Mouse (Mus musculus): Measurements from ENCODE around the gene Kit.

DNA sequence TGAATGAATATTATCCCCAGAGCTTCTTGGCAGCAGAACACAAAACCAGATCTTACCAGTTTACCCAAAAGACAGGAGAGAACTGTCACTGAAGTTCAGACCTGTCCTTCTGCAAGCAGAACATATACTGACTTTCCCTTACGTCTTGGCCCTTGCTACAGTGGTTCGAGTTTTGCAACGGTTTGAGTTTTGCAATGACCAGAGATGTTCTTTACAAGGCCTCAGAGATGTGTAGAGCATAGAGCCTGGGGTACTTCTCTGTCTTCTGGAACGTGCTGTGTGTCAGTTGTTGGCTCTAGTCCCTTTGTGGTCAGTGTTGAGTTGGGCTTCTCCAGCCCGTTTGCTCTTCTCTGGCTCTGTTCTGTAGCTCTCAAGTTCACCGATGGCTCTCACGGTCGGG is 40.9 kb downstream of the Kit start:
- TF ChIP-seq CTCF (IDR thresholded peaks at IDR 0.05; ENCODE audit: low read depth, low read length) (no peak), TAL1 (conservative IDR thresholded peaks at IDR 0.05; ENCODE audit: low read depth, low read length) (no peak), GATA1 (IDR thresholded peaks at IDR 0.05; ENCODE audit: borderline replicate concordance, low read length) (no peak), POLR2AphosphoS5 (IDR thresholded peaks at IDR 0.05; ENCODE audit: insufficient replicate concordance, low read depth, low read length) (no peak)
